Mouse (Mus musculus): Measurements from ENCODE around the gene Ranbp17. TPM values are rescaled to one million over a fixed set of nuclear protein-coding genes. Genes with fewer than 3 reads are reported as not detected.

Gene Ranbp17
- polyA plus RNA-seq, 1 experiment from 2014 or later, result 2.2 TPM

- no peak for TF ChIP-seq CTCF (IDR thresholded peaks at IDR 0.05; ENCODE audit: low read depth)
- no peak for TF ChIP-seq EP300 (optimal IDR thresholded peaks at IDR 0.05)
- ATAC-seq (ENCODE audit: low FRiP score, low TSS enrichment), result no peak
- no peaks in the 10 kb centered on the region for H3K36me3 ChIP-seq (ENCODE audit: control insufficient read depth, insufficient read depth, low read length)
Observed at GRCm38 (mm10) chr11:33201626-33202010, 311.9 kb downstream of the Ranbp17 start.

DNA sequence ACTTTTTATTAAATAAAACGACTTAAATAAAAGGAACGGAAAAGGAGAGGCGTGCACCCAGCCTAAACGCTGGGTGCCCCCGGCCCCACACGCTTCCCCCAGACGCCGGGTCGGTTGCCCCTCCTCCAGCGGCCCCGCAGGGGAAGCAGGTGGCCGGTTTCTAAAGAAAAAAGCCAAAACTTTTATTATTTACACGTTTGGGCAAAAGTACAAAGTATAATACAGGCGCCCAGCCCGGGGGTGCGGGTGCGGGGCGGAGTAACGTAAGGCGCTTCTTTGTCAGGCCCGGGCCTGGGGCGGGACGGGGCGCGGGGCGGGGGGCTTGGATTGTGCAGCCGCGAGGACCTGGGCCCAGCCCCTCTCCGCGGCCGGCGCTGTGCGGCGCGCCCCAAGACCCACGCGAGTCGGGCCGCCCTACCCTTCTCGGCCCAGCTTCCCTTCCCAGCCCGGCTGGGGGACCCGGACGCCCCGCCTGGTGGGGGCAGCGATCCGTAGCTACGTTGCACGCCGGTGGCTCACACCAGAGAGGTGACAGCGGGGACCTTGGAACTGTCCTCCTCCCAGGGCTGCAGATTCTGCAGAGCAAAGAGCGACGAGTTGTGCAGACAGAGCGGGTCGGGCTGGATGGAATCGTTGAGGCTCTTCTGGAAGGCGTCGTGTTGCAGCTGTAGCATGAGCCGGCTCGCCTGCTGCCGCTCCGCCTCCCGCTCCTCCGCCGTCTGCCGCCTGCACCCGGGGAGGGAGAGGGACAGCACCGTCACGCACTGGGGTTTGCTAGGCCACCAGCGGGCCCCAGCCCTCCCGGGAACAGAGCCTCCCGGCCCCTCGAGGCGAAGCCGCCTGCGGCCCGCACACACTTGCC, 312.6 kb downstream of the Ranbp17 start:
- peak; percentile 49; the same call in 1 of the 2 replicates for ATAC-seq (ENCODE audit: low FRiP score, low TSS enrichment)
- no peaks in the 10 kb centered on the region for H3K36me3 ChIP-seq (ENCODE audit: control insufficient read depth, insufficient read depth, low read length)
- H3K27me3 ChIP-seq (ENCODE audit: control insufficient read depth, insufficient read depth, low read length), result peaks cover 47% of the 10 kb centered on the region
- peak overlapping the region; percentile 22 for H3K4me3 ChIP-seq (ENCODE audit: low read depth, low read length)
- H3K9me3 ChIP-seq (ENCODE audit: control insufficient read depth, low read length), result peaks cover 5% of the 10 kb centered on the region
- H3K27ac ChIP-seq (replicated peaks), result no peak overlapping the region
- DNase-seq (ENCODE audit: low spot score), result peak; percentile 30
- TF ChIP-seq CTCF (IDR thresholded peaks at IDR 0.05; ENCODE audit: low read depth), result no peak
- no peak for TF ChIP-seq EP300 (optimal IDR thresholded peaks at IDR 0.05)
- under 1% methylated on average over 74 of the region's 76 CpGs for WGBS
- H3K4me2 ChIP-seq (replicated peaks; ENCODE audit: low read depth), result peak overlapping the region; percentile 41
- peaks cover 2% of the 10 kb centered on the region; the same call in 1 of the 2 replicates for H3K4me1 ChIP-seq (replicated peaks; ENCODE audit: control insufficient read depth, insufficient read depth)
- H3K9ac ChIP-seq (ENCODE audit: low read length), result no peak overlapping the region

More at GRCm38 (mm10) chr11:33201626-33202010, 311.9 kb downstream of the Ranbp17 start:
- no peak overlapping the region for H3K27ac ChIP-seq (replicated peaks)
- DNase-seq (ENCODE audit: low spot score), result no peak
- H3K4me3 ChIP-seq (ENCODE audit: low read depth, low read length), result peak overlapping the region; percentile 22
- H3K4me1 ChIP-seq (replicated peaks; ENCODE audit: control insufficient read depth, insufficient read depth), result peaks cover 2% of the 10 kb centered on the region; the same call in 1 of the 2 replicates
- no peak overlapping the region for H3K9ac ChIP-seq (ENCODE audit: low read length)
- H3K27me3 ChIP-seq (ENCODE audit: control insufficient read depth, insufficient read depth, low read length), result peaks cover 49% of the 10 kb centered on the region
- WGBS, result 2% methylated on average over 18 of the region's 19 CpGs
- H3K9me3 ChIP-seq (ENCODE audit: control insufficient read depth, low read length), result peaks cover 5% of the 10 kb centered on the region
- peak overlapping the region; percentile 41; the same call in 1 of the 2 replicates for H3K4me2 ChIP-seq (replicated peaks; ENCODE audit: low read depth)

DNA sequence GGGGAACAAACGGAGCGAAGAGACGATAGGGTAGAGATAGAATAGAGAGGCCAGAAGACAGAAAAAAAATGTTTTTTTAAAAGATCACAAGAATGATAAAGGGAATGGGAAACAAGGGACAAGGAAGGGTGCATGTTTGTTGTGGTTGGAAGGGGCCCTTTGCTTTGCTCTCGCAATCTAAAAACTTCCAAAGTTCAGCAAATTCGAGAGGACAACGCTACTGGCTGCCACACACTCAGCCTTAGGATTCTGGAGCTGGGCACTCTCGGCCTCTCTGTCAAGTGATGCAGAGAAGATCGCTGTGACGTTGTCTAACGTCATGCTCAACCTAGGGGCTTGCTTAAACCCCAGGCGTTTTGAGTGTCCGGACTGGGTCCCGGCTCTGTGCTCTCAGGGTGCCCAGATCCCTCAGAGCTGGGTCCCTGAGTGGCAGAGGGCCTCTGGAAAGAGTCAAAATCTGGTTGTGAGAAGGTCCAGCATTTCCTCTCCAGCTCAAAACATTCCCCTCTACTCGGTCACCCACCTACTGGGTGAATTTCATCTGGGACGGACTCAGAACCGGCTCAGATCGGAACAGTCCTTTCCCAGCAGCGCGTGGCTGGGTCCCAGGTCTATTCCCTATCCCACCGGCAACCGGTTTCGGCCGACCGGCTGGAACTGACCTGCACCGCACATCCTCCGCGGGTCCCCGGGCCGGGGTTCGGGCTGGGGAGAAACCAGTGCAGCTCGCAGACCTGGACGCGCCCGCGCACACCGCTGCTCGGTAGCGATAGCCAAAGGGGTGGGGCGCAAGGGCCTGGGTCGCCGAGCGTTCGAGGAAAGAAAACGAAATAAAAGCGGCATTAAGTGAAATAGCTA, 313.4 kb downstream of the Ranbp17 start:
- WGBS, result 2% methylated on average over 45 of the region's 45 CpGs
- DNase-seq (ENCODE audit: low spot score) (no peak), ATAC-seq (ENCODE audit: low FRiP score, low TSS enrichment) (no peak)

DNA sequence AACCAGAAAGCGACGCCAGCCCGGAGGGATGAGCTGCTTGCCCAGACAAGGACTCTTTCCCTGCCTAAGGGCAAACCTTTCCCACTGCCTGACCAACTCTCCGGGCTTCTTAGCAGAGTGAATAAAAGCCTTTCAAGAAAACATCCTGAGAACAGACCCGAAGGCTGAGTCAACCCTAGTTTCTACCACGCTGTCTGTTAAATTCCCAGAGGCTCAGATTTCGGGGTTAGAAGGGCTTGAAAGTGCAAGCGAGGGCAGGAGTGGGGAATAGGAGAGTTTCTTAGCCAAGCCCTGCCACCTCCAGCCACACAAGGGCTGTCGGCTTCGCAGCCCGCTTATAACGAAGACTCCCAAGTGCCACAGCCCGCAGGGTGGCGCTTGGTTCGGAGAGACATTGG, 314.4 kb downstream of the Ranbp17 start:
- Histone ChIP-seq H3K4me3 (ENCODE audit: low read depth, low read length) (no peak overlapping the region), H3K27me3 (ENCODE audit: control insufficient read depth, insufficient read depth, low read length) (peaks cover 44% of the 10 kb centered on the region), H3K36me3 (ENCODE audit: control insufficient read depth, insufficient read depth, low read length) (no peaks in the 10 kb centered on the region), H3K27ac (replicated peaks) (no peak overlapping the region), H3K9ac (ENCODE audit: low read length) (no peak overlapping the region), H3K9me3 (ENCODE audit: control insufficient read depth, low read length) (peaks cover 5% of the 10 kb centered on the region), H3K4me1 (replicated peaks; ENCODE audit: control insufficient read depth, insufficient read depth) (peaks cover 2% of the 10 kb centered on the region; the same call in 1 of the 2 replicates), H3K4me2 (replicated peaks; ENCODE audit: low read depth) (no peak overlapping the region)
- no peak for DNase-seq (ENCODE audit: low spot score)
- 7% methylated on average over 15 of the region's 15 CpGs for WGBS
- ATAC-seq (ENCODE audit: low FRiP score, low TSS enrichment), result no peak
- TF ChIP-seq EP300 (optimal IDR thresholded peaks at IDR 0.05) (no peak), CTCF (IDR thresholded peaks at IDR 0.05; ENCODE audit: low read depth) (no peak)

More for the DNA sequence above, 313.4 kb downstream of the Ranbp17 start:
- no peaks in the 10 kb centered on the region for H3K36me3 ChIP-seq (ENCODE audit: control insufficient read depth, insufficient read depth, low read length)
- peaks cover 2% of the 10 kb centered on the region; the same call in 1 of the 2 replicates for H3K4me1 ChIP-seq (replicated peaks; ENCODE audit: control insufficient read depth, insufficient read depth)
- H3K27me3 ChIP-seq (ENCODE audit: control insufficient read depth, insufficient read depth, low read length), result peaks cover 44% of the 10 kb centered on the region
- no peak overlapping the region for H3K9ac ChIP-seq (ENCODE audit: low read length)
- H3K4me3 ChIP-seq (ENCODE audit: low read depth, low read length), result peak overlapping the region; percentile 22
- H3K27ac ChIP-seq (replicated peaks), result no peak overlapping the region
- TF ChIP-seq EP300 (optimal IDR thresholded peaks at IDR 0.05) (no peak), CTCF (IDR thresholded peaks at IDR 0.05; ENCODE audit: low read depth) (no peak)
- no peak overlapping the region for H3K4me2 ChIP-seq (replicated peaks; ENCODE audit: low read depth)
- peaks cover 5% of the 10 kb centered on the region for H3K9me3 ChIP-seq (ENCODE audit: control insufficient read depth, low read length)

DNA sequence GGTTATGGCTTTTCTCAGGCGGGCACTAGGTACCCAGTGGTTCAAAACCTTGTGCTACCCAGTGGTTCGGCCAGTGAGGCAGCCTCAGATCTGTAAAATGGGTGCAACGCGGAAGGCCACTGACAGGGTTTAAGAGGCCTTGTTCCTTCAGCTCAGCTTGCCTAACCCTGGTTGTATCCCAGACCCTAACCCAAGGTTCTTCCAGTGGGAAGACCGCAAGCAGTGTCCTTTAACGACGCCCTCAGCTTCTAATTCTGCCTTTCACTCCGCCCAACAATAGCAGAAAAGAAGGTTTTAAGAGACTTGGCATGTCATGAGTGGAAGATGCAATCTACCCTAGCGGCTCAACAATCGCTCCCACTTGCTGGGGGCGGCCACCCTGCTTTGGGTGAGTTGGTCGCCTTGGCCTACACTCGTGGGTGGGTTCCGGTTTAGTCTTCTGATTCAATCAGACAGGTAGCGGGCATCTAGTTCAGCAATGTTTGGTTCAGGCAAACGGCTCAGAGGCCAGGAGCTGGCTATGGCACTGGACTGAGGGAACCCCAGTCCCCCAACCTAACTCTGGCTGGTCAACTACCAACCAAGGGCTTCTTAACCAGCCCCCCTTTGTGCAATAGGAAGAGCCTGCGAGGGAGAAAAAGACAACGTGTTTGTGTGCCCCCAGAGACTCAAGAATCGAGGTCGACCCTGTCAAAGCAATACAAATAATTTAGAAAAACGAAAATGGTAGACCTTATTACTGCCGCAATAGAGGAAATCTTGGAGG, 315.0 kb downstream of the Ranbp17 start:
- Histone ChIP-seq H3K36me3 (ENCODE audit: control insufficient read depth, insufficient read depth, low read length) (no peaks in the 10 kb centered on the region), H3K27me3 (ENCODE audit: control insufficient read depth, insufficient read depth, low read length) (peaks cover 44% of the 10 kb centered on the region), H3K4me1 (replicated peaks; ENCODE audit: control insufficient read depth, insufficient read depth) (peaks cover 2% of the 10 kb centered on the region; the same call in 1 of the 2 replicates), H3K4me3 (ENCODE audit: low read depth, low read length) (no peak overlapping the region), H3K9ac (ENCODE audit: low read length) (no peak overlapping the region), H3K9me3 (ENCODE audit: control insufficient read depth, low read length) (peaks cover 5% of the 10 kb centered on the region), H3K4me2 (replicated peaks; ENCODE audit: low read depth) (no peak overlapping the region), H3K27ac (replicated peaks) (no peak overlapping the region)
- no peak for DNase-seq (ENCODE audit: low spot score)
- TF ChIP-seq EP300 (optimal IDR thresholded peaks at IDR 0.05) (no peak), CTCF (IDR thresholded peaks at IDR 0.05; ENCODE audit: low read depth) (no peak)
- 22% methylated on average over 22 of the region's 22 CpGs for WGBS
- ATAC-seq (ENCODE audit: low FRiP score, low TSS enrichment), result no peak

All from stomach, postnatal 0 days (tissue).